Mouse (Mus musculus) embryonic fibroblast, embryonic 13.5 days (primary cell): ENCODE results near the gene Adamts20.

ENCODE experiments used
- CTCF ChIP-seq: IDR thresholded peaks from 2 replicates; pipeline ENCODE4 v1.5.1; 2011; ENCODE audit warnings: mild to moderate bottlenecking, control low read depth, low read length, moderate library complexity, borderline replicate concordance; ENCODE audit not compliant: insufficient read depth
- POLR2A ChIP-seq: IDR thresholded peaks from 2 replicates; pipeline ENCODE4 v1.6.1; 2011; ENCODE audit warnings: low read depth, mild to moderate bottlenecking, control low read depth, low read length, moderate library complexity

GRCm38 (mm10) chr15:94489433-94489832, 24.2 kb upstream of the Adamts20 start:
- TF ChIP-seq CTCF (no peak), POLR2A (no peak)
